Mouse (Mus musculus): ENCODE measurements around the gene Gpa33. TPM values are rescaled to one million over a fixed set of nuclear protein-coding genes. Genes with fewer than 3 reads are reported as not detected.
"Not testable (repeated sequence)": the region's sequence is repeated elsewhere in the genome, so short reads cannot be mapped to it uniquely, and the experiment has no call there.

Gpa33 gene
- polyA plus RNA-seq, 1 experiment from 2014 or later: 0.70 TPM

GRCm38 (mm10) chr1:166137244-166137938 lies 7.4 kb downstream of the Gpa33 start:
- no peaks in the 10 kb centered on the region for H3K9me3 ChIP-seq (replicated peaks)
- no peaks in the 10 kb centered on the region for H3K36me3 ChIP-seq
- ATAC-seq (replicated peaks; ENCODE audit: low FRiP score): peak; percentile 26; the same call in 1 of the 2 replicates
- WGBS: 47% methylated on average over 7 of the region's 7 CpGs
- peaks cover 15% of the 10 kb centered on the region for H3K4me1 ChIP-seq
- no peak overlapping the region for H3K9ac ChIP-seq
- H3K4me3 ChIP-seq (replicated peaks): no peak overlapping the region
- no peaks in the 10 kb centered on the region for H3K27me3 ChIP-seq
- no peak overlapping the region for H3K27ac ChIP-seq
- peak overlapping the region; percentile 7; the same call in 1 of the 2 replicates for H3K4me2 ChIP-seq

GRCm38 (mm10) chr1:166138136-166138535 lies 8.1 kb downstream of the Gpa33 start:
- H3K9me3 ChIP-seq (replicated peaks): no peaks in the 10 kb centered on the region
- WGBS: 35% methylated on average over 13 of the region's 13 CpGs
- H3K4me3 ChIP-seq (replicated peaks): no peak overlapping the region
- no peak overlapping the region for H3K9ac ChIP-seq
- H3K4me1 ChIP-seq: peaks cover 14% of the 10 kb centered on the region
- H3K36me3 ChIP-seq: no peaks in the 10 kb centered on the region
- no peak overlapping the region for H3K27ac ChIP-seq
- peak; percentile 41; the same call in 1 of the 2 replicates for ATAC-seq (replicated peaks; ENCODE audit: low FRiP score)
- peak overlapping the region; percentile 7; the same call in 1 of the 2 replicates for H3K4me2 ChIP-seq
- H3K27me3 ChIP-seq: no peaks in the 10 kb centered on the region

- no peak overlapping the region for H3K4me3 ChIP-seq (replicated peaks)
- WGBS: 95% methylated on average over 3 of the region's 3 CpGs
- H3K27ac ChIP-seq: no peak overlapping the region
- no peaks in the 10 kb centered on the region for H3K36me3 ChIP-seq
- no peaks in the 10 kb centered on the region for H3K27me3 ChIP-seq
- no peak for ATAC-seq (replicated peaks; ENCODE audit: low FRiP score)
- H3K4me2 ChIP-seq: no peak overlapping the region
- no peak overlapping the region for H3K9ac ChIP-seq
- peaks cover 14% of the 10 kb centered on the region for H3K4me1 ChIP-seq
- no peaks in the 10 kb centered on the region for H3K9me3 ChIP-seq (replicated peaks)
Measured at GRCm38 (mm10) chr1:166139113-166139512, 9.1 kb downstream of the Gpa33 start.

GRCm38 (mm10) chr1:166139620-166140184 lies 9.7 kb downstream of the Gpa33 start:
- WGBS: 68% methylated on average over 4 of the region's 4 CpGs
- no peaks in the 10 kb centered on the region for H3K27me3 ChIP-seq
- no peaks in the 10 kb centered on the region for H3K36me3 ChIP-seq
- H3K9me3 ChIP-seq (replicated peaks): no peaks in the 10 kb centered on the region
- no peak overlapping the region for H3K4me2 ChIP-seq
- no peak for ATAC-seq (replicated peaks; ENCODE audit: low FRiP score)
- H3K27ac ChIP-seq: no peak overlapping the region
- H3K4me3 ChIP-seq (replicated peaks): no peak overlapping the region
- no peak overlapping the region for H3K9ac ChIP-seq
- H3K4me1 ChIP-seq: peaks cover 14% of the 10 kb centered on the region

GRCm38 (mm10) chr1:166141868-166142267 lies 11.8 kb downstream of the Gpa33 start:
- not testable (repeated sequence) for H3K27me3 ChIP-seq; H3K4me2 ChIP-seq; ATAC-seq (replicated peaks; ENCODE audit: low FRiP score); H3K4me3 ChIP-seq (replicated peaks); H3K9ac ChIP-seq; H3K9me3 ChIP-seq (replicated peaks); H3K27ac ChIP-seq; H3K36me3 ChIP-seq
- 91% methylated on average over 9 of the region's 9 CpGs for WGBS
- peaks cover 14% of the 10 kb centered on the region for H3K4me1 ChIP-seq

GRCm38 (mm10) chr1:166142369-166142768 lies 12.3 kb downstream of the Gpa33 start:
- H3K4me1 ChIP-seq: peaks cover 11% of the 10 kb centered on the region
- H3K27ac ChIP-seq: no peak overlapping the region
- no peak overlapping the region for H3K9ac ChIP-seq
- WGBS: 84% methylated on average over 6 of the region's 6 CpGs
- no peak overlapping the region for H3K4me3 ChIP-seq (replicated peaks)
- no peaks in the 10 kb centered on the region for H3K36me3 ChIP-seq
- H3K9me3 ChIP-seq (replicated peaks): no peaks in the 10 kb centered on the region
- no peak for ATAC-seq (replicated peaks; ENCODE audit: low FRiP score)
- no peak overlapping the region for H3K4me2 ChIP-seq
- no peaks in the 10 kb centered on the region for H3K27me3 ChIP-seq

- no peak overlapping the region for H3K27ac ChIP-seq
- H3K4me1 ChIP-seq: no peaks in the 10 kb centered on the region
- WGBS: 85% methylated on average over 11 of the region's 11 CpGs
- no peak overlapping the region for H3K4me3 ChIP-seq (replicated peaks)
- no peaks in the 10 kb centered on the region for H3K36me3 ChIP-seq
- H3K4me2 ChIP-seq: no peak overlapping the region
- no peak for ATAC-seq (replicated peaks; ENCODE audit: low FRiP score)
- H3K27me3 ChIP-seq: no peaks in the 10 kb centered on the region
- H3K9ac ChIP-seq: no peak overlapping the region
- no peaks in the 10 kb centered on the region for H3K9me3 ChIP-seq (replicated peaks)
Measured at GRCm38 (mm10) chr1:166146626-166147025, 16.6 kb downstream of the Gpa33 start.

GRCm38 (mm10) chr1:166147657-166148056 lies 17.6 kb downstream of the Gpa33 start:
- Histone ChIP-seq H3K4me1 (no peaks in the 10 kb centered on the region), H3K9ac (no peak overlapping the region), H3K27ac (no peak overlapping the region), H3K4me2 (no peak overlapping the region), H3K27me3 (no peaks in the 10 kb centered on the region), H3K36me3 (no peaks in the 10 kb centered on the region), H3K4me3 (replicated peaks) (no peak overlapping the region), H3K9me3 (replicated peaks) (no peaks in the 10 kb centered on the region)
- 72% methylated on average over 3 of the region's 3 CpGs for WGBS
- no peak for ATAC-seq (replicated peaks; ENCODE audit: low FRiP score)

- H3K9ac ChIP-seq: no peak overlapping the region
- peaks cover 2% of the 10 kb centered on the region for H3K27me3 ChIP-seq
- H3K4me2 ChIP-seq: no peak overlapping the region
- no peak overlapping the region for H3K4me3 ChIP-seq (replicated peaks)
- H3K27ac ChIP-seq: no peak overlapping the region
- H3K9me3 ChIP-seq (replicated peaks): no peaks in the 10 kb centered on the region
- WGBS: 87% methylated on average over 4 of the region's 4 CpGs
- ATAC-seq (replicated peaks; ENCODE audit: low FRiP score): no peak
- no peaks in the 10 kb centered on the region for H3K36me3 ChIP-seq
- peaks cover 2% of the 10 kb centered on the region for H3K4me1 ChIP-seq
Measured at GRCm38 (mm10) chr1:166149441-166149840, 19.4 kb downstream of the Gpa33 start.

- Histone ChIP-seq H3K9ac (no peak overlapping the region), H3K4me3 (replicated peaks) (no peak overlapping the region), H3K4me2 (no peak overlapping the region), H3K27me3 (peaks cover 8% of the 10 kb centered on the region), H3K36me3 (no peaks in the 10 kb centered on the region), H3K4me1 (peaks cover 8% of the 10 kb centered on the region), H3K27ac (no peak overlapping the region), H3K9me3 (replicated peaks) (no peaks in the 10 kb centered on the region)
- 83% methylated on average over 7 of the region's 7 CpGs for WGBS
- no peak for ATAC-seq (replicated peaks; ENCODE audit: low FRiP score)
Measured at GRCm38 (mm10) chr1:166150035-166150434, 20.0 kb downstream of the Gpa33 start.

- 55% methylated on average over 11 of the region's 11 CpGs for WGBS
Measured at GRCm38 (mm10) chr1:166151341-166151740, 21.3 kb downstream of the Gpa33 start.

GRCm38 (mm10) chr1:166152034-166152433 lies 22.0 kb downstream of the Gpa33 start:
- no peaks in the 10 kb centered on the region for H3K36me3 ChIP-seq
- H3K4me2 ChIP-seq: no peak overlapping the region
- H3K9me3 ChIP-seq (replicated peaks): no peaks in the 10 kb centered on the region
- 89% methylated on average over 10 of the region's 10 CpGs for WGBS
- peaks cover 8% of the 10 kb centered on the region for H3K4me1 ChIP-seq
- H3K27ac ChIP-seq: no peak overlapping the region
- ATAC-seq (replicated peaks; ENCODE audit: low FRiP score): no peak
- H3K4me3 ChIP-seq (replicated peaks): no peak overlapping the region
- H3K27me3 ChIP-seq: peaks cover 22% of the 10 kb centered on the region
- no peak overlapping the region for H3K9ac ChIP-seq

More at GRCm38 (mm10) chr1:166151341-166151740, 21.3 kb downstream of the Gpa33 start:
- H3K9me3 ChIP-seq (replicated peaks): no peaks in the 10 kb centered on the region
- no peak overlapping the region for H3K27ac ChIP-seq
- no peak overlapping the region for H3K4me2 ChIP-seq
- H3K4me3 ChIP-seq (replicated peaks): no peak overlapping the region
- no peaks in the 10 kb centered on the region for H3K36me3 ChIP-seq
- peaks cover 19% of the 10 kb centered on the region for H3K27me3 ChIP-seq
- no peak for ATAC-seq (replicated peaks; ENCODE audit: low FRiP score)
- peaks cover 8% of the 10 kb centered on the region for H3K4me1 ChIP-seq
- no peak overlapping the region for H3K9ac ChIP-seq

Data from kidney, embryonic 15.5 days (tissue).